Mouse (Mus musculus): ENCODE data around the gene Heatr6.

Heatr6 gene

DNA sequence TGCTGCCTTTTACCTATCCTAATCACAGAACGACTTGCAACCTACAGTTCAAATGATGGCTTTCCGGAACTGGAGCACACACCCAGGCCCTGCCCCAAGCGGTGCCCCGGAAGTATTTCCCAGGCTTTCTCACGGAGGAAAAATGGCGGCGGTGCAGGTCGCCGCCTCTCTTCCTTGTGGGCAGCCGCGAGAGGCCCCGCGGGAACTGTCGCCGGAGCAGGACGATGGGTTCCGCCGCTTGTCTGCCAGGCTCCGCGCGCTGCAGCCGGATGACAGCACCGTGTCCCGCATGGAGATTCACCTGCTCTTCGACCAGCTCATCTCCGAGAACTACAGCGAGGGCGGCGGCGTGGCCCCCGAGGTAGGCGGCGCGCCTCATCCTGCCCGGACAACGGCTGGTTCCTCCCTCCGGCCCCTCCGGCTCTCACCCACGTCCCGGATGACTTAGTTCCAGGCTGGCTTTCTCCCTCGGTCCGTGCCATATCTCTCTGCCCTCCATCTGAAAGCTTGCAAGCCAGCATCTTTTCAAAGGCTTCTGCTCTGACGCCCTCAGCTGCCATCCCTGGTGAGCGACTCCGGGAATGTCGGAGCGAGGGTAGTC, at the start of gene Heatr6:
Gene Heatr6, plus strand, starts transcription at position 116 of the 601 bp plus-strand sequence.
- DNase-seq (ENCODE audit: low spot score), result peak; percentile 89

- no peak for DNase-seq (ENCODE audit: low spot score)
Observed at GRCm38 (mm10) chr11:83703705-83704104, 49.8 kb upstream of the Heatr6 start, which contains the start of gene Wfdc17. Gene Wfdc17 (plus strand): TSS chr11:83703991.

GRCm38 (mm10) chr11:83708715-83709114, 44.8 kb upstream of the Heatr6 start, which contains the start of gene Wfdc18:
Gene Wfdc18 (plus strand): TSS chr11:83709015.
- DNase-seq (ENCODE audit: low spot score), result no peak

DNA sequence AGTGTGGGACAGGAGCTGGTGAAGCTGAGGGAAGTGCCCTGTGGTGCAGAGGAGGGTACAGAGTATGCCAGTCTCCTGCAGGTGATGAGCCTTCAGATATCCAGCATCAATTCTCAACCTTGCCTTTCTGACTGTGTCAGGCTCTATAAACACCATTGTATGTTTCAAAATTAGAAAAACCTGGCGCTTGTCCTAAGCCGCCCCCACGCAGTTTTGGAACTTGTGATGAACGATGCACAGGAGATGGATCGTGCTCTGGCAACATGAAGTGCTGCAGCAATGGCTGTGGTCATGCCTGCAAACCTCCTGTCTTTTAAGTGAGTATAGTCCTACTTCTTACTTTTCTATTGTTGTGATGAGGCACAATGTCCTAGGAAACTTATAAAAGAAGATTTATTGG, 43.8 kb upstream of the Heatr6 start:
- no peak for DNase-seq (ENCODE audit: low spot score)

DNA sequence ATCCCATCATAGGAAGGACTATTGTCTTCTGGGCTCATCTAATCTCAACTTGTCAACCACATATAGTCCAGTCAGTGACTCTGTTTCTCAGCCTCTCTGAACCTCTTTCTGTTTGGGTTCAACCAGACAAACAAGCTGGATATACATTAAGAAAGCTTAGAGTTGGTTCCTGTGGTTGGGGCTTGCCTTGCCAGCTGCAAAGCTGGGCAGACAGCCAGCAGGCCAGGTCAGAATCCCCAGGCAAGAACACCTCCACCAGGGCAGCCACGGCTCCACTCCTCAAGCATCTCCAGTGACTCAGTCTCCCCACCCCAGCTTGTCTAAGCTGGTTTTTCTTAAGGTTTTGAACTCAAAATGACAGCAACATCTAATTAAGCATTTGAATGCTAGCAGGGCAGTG, 40.8 kb upstream of the Heatr6 start:
- no peak for DNase-seq (ENCODE audit: low spot score)

- no peak for DNase-seq (ENCODE audit: low spot score)
Observed at GRCm38 (mm10) chr11:83713925-83714324, 39.6 kb upstream of the Heatr6 start.

DNA sequence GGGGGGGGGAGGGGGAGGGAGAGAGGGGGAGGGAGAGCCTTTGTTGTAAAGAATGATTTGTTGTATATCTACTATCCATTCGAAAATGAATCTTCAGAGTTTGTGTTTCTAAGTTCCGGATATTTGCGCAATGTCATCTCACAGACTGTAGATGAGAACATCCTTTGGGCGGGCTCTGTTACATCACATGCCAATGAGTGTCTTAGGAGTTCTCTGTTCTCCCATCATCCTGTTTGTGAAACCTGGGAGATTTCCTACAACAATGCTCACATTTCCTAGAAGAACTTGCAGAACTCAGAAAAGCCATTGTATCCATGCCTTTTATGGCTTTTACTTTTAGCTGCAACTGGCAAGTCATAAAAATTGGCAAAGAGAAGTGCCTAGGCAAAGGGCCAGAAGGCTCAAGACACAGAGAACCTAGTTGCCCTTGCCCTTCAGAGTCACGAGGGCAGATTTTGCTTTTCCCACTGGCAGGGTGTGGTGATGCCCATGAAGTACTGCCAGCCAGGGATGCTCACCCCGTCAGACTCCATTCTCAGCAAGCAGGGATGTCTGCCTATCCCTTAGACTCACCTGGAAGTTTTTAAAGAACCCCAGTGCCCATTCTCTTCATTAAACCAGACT, 36.3 kb upstream of the Heatr6 start:
- no peak for DNase-seq (ENCODE audit: low spot score)

DNA sequence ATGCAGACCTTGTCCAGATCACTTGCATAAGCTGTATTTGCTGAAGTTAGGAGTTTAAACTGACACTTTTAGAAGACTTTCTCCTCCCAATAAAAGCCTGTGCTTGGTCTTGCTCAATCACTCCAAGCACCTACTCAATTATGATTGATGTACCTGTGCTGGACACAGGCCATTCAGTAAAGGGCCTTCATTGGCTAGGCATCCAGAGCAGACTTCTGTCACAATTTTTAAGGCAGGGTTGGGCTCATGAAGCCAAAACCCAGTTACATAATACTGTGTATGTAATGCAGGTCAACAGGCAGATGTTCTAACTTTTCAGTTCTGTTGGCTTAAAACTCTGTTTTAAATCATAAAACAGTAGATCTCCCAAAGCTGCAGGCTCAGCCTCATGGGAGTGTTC, 32.7 kb upstream of the Heatr6 start:
- DNase-seq (ENCODE audit: low spot score), result no peak

DNA sequence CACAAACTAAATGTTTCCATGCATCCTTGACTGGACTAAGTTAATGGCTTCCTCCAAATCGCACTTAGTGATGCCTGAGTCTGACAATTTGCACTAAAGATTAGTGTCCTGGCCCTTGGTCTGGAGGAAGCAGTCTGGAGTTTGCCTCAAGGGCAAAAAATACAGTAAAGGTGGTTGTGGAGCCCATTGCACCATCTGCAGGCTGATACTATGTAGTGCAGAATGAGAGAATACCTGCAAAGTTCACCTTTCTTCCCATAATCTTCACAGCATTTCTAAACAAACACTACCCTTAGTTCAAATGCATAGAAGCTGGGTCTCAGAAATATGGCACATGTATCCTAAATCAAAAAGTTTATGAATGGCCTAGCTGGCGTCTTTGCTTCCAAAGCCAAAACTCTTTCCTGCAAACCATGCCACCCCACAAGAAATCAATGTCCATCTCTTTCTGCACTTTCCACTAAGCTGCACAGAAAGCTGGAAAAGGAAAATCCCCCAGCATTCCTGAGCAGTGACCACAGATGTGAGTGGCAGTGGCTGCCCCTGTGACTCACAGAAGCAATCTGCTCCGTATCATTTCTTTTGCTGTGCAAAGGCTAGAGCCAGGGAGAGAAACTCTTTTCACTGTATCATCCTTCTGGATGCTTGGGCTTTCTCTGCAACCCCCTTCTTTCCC, 24.6 kb upstream of the Heatr6 start:
- DNase-seq (ENCODE audit: low spot score), result no peak

GRCm38 (mm10) chr11:83731116-83731515, 22.4 kb upstream of the Heatr6 start:
- no peak for DNase-seq (ENCODE audit: low spot score)

GRCm38 (mm10) chr11:83733071-83733640, 20.3 kb upstream of the Heatr6 start:
- no peak for DNase-seq (ENCODE audit: low spot score)

DNA sequence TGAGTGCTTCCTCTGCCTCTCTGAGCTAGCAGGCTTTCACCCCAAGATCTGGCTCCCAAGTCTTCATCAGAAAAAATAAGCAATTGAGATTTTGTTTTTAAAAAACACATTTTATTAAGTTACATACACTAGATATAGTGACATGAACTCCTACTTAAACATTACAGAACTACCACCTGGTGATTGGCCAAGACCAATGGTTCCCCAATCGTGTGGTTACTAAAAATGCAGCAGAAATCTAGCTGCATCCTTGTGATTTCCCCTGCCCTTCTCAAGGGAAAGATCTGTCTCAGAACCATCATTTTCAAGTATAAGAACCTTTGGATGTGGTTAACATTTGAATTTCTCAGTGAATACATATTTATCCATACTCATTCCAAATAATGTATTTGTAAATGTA, 19.3 kb upstream of the Heatr6 start:
- no peak for DNase-seq (ENCODE audit: low spot score)

DNA sequence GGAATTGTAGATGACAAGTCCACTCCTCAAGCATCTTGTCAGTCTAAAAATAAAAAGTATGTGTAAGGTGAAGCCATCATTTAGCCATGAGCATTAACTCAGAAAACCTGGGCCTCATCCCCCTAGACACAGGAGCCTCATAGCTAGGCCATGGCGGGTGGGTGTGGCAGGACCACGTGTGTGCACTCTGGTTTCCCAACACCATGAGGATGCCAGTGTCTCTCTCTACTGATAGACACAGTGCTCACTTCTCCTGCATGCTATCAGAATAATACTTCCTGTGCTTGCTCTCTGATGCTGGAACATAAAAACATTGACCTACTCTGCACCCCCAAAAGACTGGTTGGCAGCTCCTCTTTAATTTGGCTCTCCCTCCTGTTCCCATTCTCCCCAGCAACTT, 17.6 kb upstream of the Heatr6 start:
- DNase-seq (ENCODE audit: low spot score), result no peak

DNA sequence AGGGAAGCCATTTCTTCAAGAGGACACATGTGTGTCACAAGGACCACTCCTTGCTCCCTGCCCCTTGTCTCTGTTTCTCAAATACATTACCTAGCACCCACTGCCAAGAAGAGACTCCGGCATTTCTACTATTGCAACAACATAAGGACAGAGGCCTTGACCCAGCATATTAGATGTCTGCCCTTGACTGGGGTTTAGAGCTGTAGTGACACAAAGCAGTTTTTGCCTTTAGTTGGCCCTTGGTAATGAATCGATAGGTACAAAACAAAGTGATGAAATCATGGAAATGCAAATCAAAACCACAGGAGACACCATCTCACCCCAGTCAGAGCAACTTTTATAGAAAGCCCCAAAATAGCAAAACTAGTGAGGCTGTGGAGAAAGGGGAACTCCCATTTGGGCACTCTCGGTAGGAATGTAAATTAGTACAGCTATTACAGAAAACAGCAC, 16.4 kb upstream of the Heatr6 start:
- DNase-seq (ENCODE audit: low spot score), result no peak

- peak; percentile 53 for DNase-seq (ENCODE audit: low spot score)
Observed at GRCm38 (mm10) chr11:83739241-83739640, 14.3 kb upstream of the Heatr6 start.

DNA sequence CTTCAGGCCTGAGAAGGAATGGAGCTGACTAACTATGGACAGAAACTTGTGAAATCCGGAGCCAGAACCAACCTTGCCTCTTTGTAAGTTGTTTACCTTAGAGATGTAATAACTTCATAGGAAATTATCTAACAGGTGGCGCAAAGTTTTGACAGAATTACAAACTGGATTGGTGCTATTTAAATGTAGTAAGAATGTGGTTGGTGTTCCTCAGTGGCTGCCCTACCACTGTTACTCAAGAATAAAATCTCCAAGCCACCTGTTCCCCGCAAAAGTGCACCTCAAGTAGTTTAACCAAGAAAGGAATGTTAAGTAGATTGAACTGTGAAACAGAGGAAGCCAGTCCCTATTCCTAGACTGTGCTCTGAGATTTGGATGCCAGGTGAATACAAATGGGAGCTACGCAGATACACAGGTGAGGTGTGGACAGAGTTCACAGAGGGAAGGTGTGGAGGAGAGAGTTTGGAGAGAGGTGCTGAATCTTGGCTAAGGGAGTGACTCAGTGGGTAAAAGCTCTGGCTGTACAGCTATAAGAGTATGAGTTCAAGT, 13.0 kb upstream of the Heatr6 start:
- DNase-seq (ENCODE audit: low spot score), result no peak

- DNase-seq (ENCODE audit: low spot score), result no peak
Observed at GRCm38 (mm10) chr11:83741841-83742240, 11.7 kb upstream of the Heatr6 start.

DNA sequence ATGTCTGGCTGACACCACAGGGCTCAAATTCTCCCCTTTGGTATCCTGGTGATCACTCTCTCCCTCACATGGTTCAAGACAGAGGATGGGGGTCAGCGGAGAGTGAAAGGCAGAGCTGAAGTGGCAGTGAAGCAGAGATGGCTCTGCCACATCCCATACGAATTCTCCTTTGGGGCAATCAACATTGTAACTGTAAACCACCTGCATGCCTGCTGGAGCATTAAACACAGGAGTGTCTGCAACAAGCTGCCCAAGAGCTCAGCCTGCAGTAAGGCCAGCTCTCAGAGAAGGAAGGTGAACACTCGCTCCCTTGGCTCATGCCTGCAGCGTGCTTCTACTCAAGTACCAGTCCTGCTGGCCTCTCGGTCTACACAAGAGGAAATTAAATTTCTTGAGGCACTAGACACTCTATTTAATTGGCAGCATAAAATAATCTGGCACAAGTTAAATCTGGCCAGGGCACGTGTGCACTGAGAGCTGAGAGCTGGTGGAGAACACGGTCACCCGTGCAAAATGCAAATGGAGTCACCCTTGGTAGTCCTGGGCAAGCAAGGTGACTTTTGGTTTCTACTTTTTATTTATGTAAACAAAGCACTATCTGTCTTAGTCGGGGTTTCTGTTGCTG, 10.7 kb upstream of the Heatr6 start:
- DNase-seq (ENCODE audit: low spot score), result no peak

DNA sequence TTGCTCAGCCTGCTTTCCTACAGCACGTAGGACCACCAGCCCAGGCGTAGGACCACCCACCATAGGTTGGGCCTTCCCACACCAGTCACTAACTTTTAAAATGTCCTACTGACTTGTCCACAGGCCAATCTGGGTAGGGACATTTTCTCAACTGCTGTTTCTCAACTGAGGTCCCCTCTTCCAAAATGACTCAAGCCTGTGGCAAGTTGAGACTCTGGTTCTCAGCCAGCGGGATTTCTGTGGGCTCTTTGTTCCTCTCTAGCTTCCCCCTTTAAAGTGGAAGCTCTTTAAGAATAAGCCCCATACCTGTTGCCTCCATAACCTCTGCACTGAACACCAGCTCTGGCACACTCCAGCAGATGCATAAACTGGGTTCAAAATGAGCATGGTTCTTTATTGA, 10.0 kb upstream of the Heatr6 start:
- no peak for DNase-seq (ENCODE audit: low spot score)

DNA sequence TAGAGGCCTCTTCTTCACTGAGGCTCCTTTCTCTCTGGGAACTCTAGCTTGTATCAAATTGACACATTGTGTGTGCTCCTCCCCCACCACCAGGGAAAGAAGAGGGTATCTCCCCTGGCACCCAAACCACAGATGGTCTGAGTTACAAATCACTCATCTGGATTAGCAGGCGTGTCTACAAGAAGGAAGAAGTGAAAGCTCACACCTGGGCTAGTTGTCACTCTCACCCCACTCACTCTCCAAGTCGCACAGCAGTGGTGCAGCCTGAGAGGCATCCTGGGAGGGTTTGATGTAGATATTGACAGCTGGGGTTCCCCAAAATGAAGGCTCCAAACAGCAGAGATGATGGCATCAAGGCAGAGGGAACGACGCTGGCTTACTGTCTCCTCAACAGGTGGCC, 7.3 kb upstream of the Heatr6 start:
- peak; percentile 8 for DNase-seq (ENCODE audit: low spot score)

DNA sequence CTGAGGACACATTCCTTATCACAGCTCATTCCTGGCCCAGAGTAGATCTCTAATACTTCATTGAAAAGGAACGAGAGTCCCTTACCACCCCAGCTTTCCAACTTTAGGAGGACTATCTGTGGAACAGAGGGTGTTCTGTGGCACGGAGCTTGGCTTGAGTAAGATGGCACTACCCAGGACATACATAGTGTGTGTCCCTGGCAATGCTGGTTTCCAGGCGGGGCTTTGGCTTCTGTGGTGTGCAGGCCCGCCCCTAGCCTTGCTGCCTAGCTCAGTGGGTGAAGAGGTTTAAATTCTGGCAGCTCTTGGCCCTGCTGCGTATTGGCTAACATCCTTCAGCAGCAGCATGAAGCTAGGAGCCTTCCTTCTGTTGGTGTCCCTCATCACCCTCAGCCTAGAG, 6.8 kb upstream of the Heatr6 start, which contains the start of gene Wfdc21:
Gene Wfdc21, plus strand, starts transcription at position 260 of the 400 bp plus-strand sequence.
- no peak for DNase-seq (ENCODE audit: low spot score)
